Mouse (Mus musculus) liver, embryonic 12.5 days (tissue): ENCODE data around the gene 9530068E07Rik. TPM values are rescaled to one million over a fixed set of nuclear protein-coding genes. Genes with fewer than 3 reads are reported as not detected.

ENCODE experiments used
- ATAC-seq: fragments of 200-750 bp; cut with Nextera tagmentation; 2 replicates; pipeline ENCODE4 v1.8.0; 2017; ENCODE audit warnings: moderate number of reproducible peaks, mild to moderate bottlenecking, moderate library complexity
- H3K27ac ChIP-seq: fragments of 300-500 bp; sonication (generic); 2 replicates; pipeline ENCODE4 v1.5.1; 2016; ENCODE audit warnings: mild to moderate bottlenecking
- H3K27me3 ChIP-seq: fragments of 300-500 bp; sonication (generic); replicated peaks from 2 replicates; pipeline ENCODE4 v1.6.1; 2016; ENCODE audit warnings: mild to moderate bottlenecking, moderate library complexity
- H3K36me3 ChIP-seq: fragments of 300-500 bp; sonication (generic); 2 replicates; pipeline ENCODE4 v1.6.1; 2016; ENCODE audit warnings: mild to moderate bottlenecking, moderate library complexity
- H3K4me1 ChIP-seq: fragments of 300-500 bp; sonication (generic); 2 replicates; pipeline ENCODE4 v1.6.1; 2016
- H3K4me2 ChIP-seq: fragments of 300-500 bp; sonication (generic); 2 replicates; pipeline ENCODE4 v1.6.1; 2016; ENCODE audit warnings: mild to moderate bottlenecking, moderate library complexity
- H3K4me3 ChIP-seq: fragments of 300-500 bp; sonication (generic); 2 replicates; pipeline ENCODE4 v1.5.1; 2016; ENCODE audit warnings: mild to moderate bottlenecking, moderate library complexity
- H3K9ac ChIP-seq: fragments of 300-500 bp; sonication (generic); 2 replicates; pipeline ENCODE4 v1.6.1; 2016; ENCODE audit warnings: mild to moderate bottlenecking, moderate library complexity
- H3K9me3 ChIP-seq: fragments of 300-500 bp; sonication (generic); replicated peaks from 2 replicates; pipeline ENCODE4 v1.6.1; 2016; ENCODE audit warnings: mild to moderate bottlenecking, moderate library complexity
- WGBS: fragments of 180-500 bp; shearing (Covaris S2); methylation state at CpG from one replicate; pipeline ENCODE4 v1.1.7; 2016; ENCODE audit not compliant: insufficient replicate concordance; 5-methylcytosine and 5-hydroxymethylcytosine counted together
- polyA plus RNA-seq: library from polyadenylated mRNA; unstranded; fragments of >200 nt; fragmentation: Nextera tagmentation; extraction: Ambion mirVana; gene quantifications from 2 replicates; pipeline ENCODE4 v1.2.1, GENCODE M21; 2016

The 9530068E07Rik gene
- polyA plus RNA-seq, 1 experiment from 2014 or later, result 72.5 TPM

GRCm38 (mm10) chr11:52432148-52432547 is 35.9 kb downstream of the 9530068E07Rik start:
- WGBS, result 67% methylated on average over 5 of the region's 5 CpGs
- Histone ChIP-seq H3K4me1 (no peaks in the 10 kb centered on the region), H3K4me3 (no peak overlapping the region), H3K9me3 (no peaks in the 10 kb centered on the region), H3K36me3 (no peaks in the 10 kb centered on the region), H3K27me3 (peaks cover 22% of the 10 kb centered on the region), H3K27ac (no peak overlapping the region), H3K9ac (no peak overlapping the region), H3K4me2 (no peak overlapping the region)
- no peak for ATAC-seq

GRCm38 (mm10) chr11:52433076-52433796 is 37.0 kb downstream of the 9530068E07Rik start:
- Histone ChIP-seq H3K4me3 (no peak overlapping the region), H3K27ac (no peak overlapping the region), H3K36me3 (no peaks in the 10 kb centered on the region), H3K9me3 (no peaks in the 10 kb centered on the region), H3K4me1 (no peaks in the 10 kb centered on the region), H3K4me2 (no peak overlapping the region), H3K27me3 (peaks cover 26% of the 10 kb centered on the region), H3K9ac (no peak overlapping the region)
- WGBS, result 71% methylated on average over 8 of the region's 8 CpGs
- no peak for ATAC-seq

- Histone ChIP-seq H3K9ac (no peak overlapping the region), H3K4me2 (no peak overlapping the region), H3K27ac (no peak overlapping the region), H3K9me3 (no peaks in the 10 kb centered on the region), H3K27me3 (peaks cover 26% of the 10 kb centered on the region), H3K4me1 (no peaks in the 10 kb centered on the region), H3K36me3 (no peaks in the 10 kb centered on the region), H3K4me3 (no peak overlapping the region)
- no peak for ATAC-seq
- WGBS, result 54% methylated on average over 2 of the region's 2 CpGs
Measured at GRCm38 (mm10) chr11:52433797-52434195, 37.6 kb downstream of the 9530068E07Rik start.

- no peaks in the 10 kb centered on the region for H3K36me3 ChIP-seq
- no peak overlapping the region for H3K4me3 ChIP-seq
- no peaks in the 10 kb centered on the region for H3K9me3 ChIP-seq
- no peak overlapping the region for H3K9ac ChIP-seq
- no peak overlapping the region for H3K4me2 ChIP-seq
- ATAC-seq, result no peak
- H3K27me3 ChIP-seq, result peaks cover 26% of the 10 kb centered on the region
- H3K4me1 ChIP-seq, result no peaks in the 10 kb centered on the region
- 78% methylated on average over 5 of the region's 5 CpGs for WGBS
- no peak overlapping the region for H3K27ac ChIP-seq
Measured at GRCm38 (mm10) chr11:52435466-52435865, 39.2 kb downstream of the 9530068E07Rik start.

GRCm38 (mm10) chr11:52437123-52437522 is 40.9 kb downstream of the 9530068E07Rik start:
- Histone ChIP-seq H3K4me1 (no peaks in the 10 kb centered on the region), H3K36me3 (no peaks in the 10 kb centered on the region), H3K9me3 (no peaks in the 10 kb centered on the region), H3K4me3 (no peak overlapping the region), H3K27me3 (peaks cover 18% of the 10 kb centered on the region), H3K4me2 (no peak overlapping the region), H3K9ac (no peak overlapping the region), H3K27ac (no peak overlapping the region)
- ATAC-seq, result no peak
- 24% methylated on average over 10 of the region's 10 CpGs for WGBS

GRCm38 (mm10) chr11:52441096-52441495 is 44.9 kb downstream of the 9530068E07Rik start:
- peaks cover 15% of the 10 kb centered on the region for H3K27me3 ChIP-seq
- no peaks in the 10 kb centered on the region for H3K36me3 ChIP-seq
- H3K4me1 ChIP-seq, result no peaks in the 10 kb centered on the region
- H3K4me2 ChIP-seq, result no peak overlapping the region
- no peaks in the 10 kb centered on the region for H3K9me3 ChIP-seq
- no peak overlapping the region for H3K9ac ChIP-seq
- no peak overlapping the region for H3K27ac ChIP-seq
- no peak for ATAC-seq
- no peak overlapping the region for H3K4me3 ChIP-seq
- 66% methylated on average over 2 of the region's 2 CpGs for WGBS

GRCm38 (mm10) chr11:52447242-52447641 is 51.0 kb downstream of the 9530068E07Rik start:
- no peak overlapping the region for H3K4me3 ChIP-seq
- H3K9me3 ChIP-seq, result no peaks in the 10 kb centered on the region
- no peaks in the 10 kb centered on the region for H3K36me3 ChIP-seq
- no peaks in the 10 kb centered on the region for H3K27me3 ChIP-seq
- 58% methylated on average over 4 of the region's 4 CpGs for WGBS
- no peaks in the 10 kb centered on the region for H3K4me1 ChIP-seq
- no peak overlapping the region for H3K9ac ChIP-seq
- H3K27ac ChIP-seq, result no peak overlapping the region
- H3K4me2 ChIP-seq, result no peak overlapping the region
- ATAC-seq, result no peak

DNA sequence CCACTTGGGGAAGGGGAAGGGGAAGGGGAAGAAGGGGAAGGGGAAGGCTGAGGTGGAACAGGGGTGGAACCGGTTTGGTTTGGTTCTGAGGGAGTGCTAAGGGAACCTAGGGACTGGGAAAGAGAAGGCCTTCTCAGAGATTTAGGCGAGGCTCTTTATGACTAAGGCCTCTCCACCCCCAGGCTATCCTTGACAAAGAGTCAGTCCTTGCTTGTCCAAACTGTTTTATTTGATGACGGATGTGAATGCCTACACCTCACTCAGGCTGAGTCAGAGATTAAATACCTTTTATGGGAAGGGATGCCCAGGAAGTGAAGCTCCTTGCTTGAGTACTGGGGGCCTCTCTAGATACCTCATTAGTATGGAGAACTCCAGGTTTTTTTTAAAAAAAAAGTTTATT is 52.8 kb downstream of the 9530068E07Rik start:
- 46% methylated on average over 3 of the region's 3 CpGs for WGBS
- H3K4me2 ChIP-seq, result no peak overlapping the region
- H3K4me3 ChIP-seq, result no peak overlapping the region
- H3K27me3 ChIP-seq, result no peaks in the 10 kb centered on the region
- no peak overlapping the region for H3K27ac ChIP-seq
- no peaks in the 10 kb centered on the region for H3K9me3 ChIP-seq
- no peaks in the 10 kb centered on the region for H3K36me3 ChIP-seq
- no peak overlapping the region for H3K9ac ChIP-seq
- H3K4me1 ChIP-seq, result no peaks in the 10 kb centered on the region
- no peak for ATAC-seq

DNA sequence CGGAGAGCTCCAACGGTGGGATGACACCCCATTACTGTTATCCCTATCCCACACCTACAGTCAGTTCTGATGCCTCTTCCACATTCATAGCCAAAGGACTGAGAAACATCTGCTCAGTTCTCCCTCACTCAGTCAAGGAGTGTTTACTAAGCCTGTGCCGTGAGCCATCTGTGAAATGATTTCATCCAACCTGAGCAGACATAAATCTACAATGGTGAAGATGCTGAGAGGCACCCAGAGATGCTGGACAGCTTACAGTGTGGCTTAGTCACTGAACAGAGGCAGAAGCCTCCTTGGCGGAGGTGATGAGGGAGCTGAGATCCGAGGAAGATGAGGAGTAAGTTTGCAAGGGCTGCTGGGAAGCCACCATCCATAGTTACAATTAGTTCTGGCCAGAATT is 62.1 kb downstream of the 9530068E07Rik start:
- no peaks in the 10 kb centered on the region for H3K27me3 ChIP-seq
- H3K4me3 ChIP-seq, result no peak overlapping the region
- no peak overlapping the region for H3K27ac ChIP-seq
- WGBS, result 72% methylated on average over 5 of the region's 5 CpGs
- H3K9me3 ChIP-seq, result no peaks in the 10 kb centered on the region
- no peaks in the 10 kb centered on the region for H3K4me1 ChIP-seq
- no peak overlapping the region for H3K4me2 ChIP-seq
- no peaks in the 10 kb centered on the region for H3K36me3 ChIP-seq
- no peak for ATAC-seq
- H3K9ac ChIP-seq, result no peak overlapping the region

Other genes with a start within 250 kb of the 9530068E07Rik start
- gene Olfr1371, start 182.4 kb upstream of the 9530068E07Rik start, polyA plus RNA-seq, result not detected in 2 replicates
- gene Skp1a, start 164.4 kb upstream of the 9530068E07Rik start, polyA plus RNA-seq, result 384 and 391 TPM in 2 replicates
- 3.8 and 4.4 TPM in 2 replicates for gene Tcf7, start 113.4 kb upstream of the 9530068E07Rik start, polyA plus RNA-seq
- 156 and 159 TPM in 2 replicates for gene Vdac1, start 35.6 kb upstream of the 9530068E07Rik start, polyA plus RNA-seq